Mouse (Mus musculus) cerebellum, postnatal 4 days (tissue): ENCODE data around the gene Crtc3.

Experiments
- DNase-seq, 2 experiments: peaks; one replicate each; pipeline ENCODE4 v3.0.0; 2022; ENCODE audit warnings: low spot score in 2 of 2, mixed read lengths in 1 of 2

The Crtc3 gene

GRCm38 (mm10) chr7:80685639-80686038 lies 3.0 kb downstream of the Crtc3 start:
- no peak for DNase-seq

GRCm38 (mm10) chr7:80682630-80683029 lies 6.0 kb downstream of the Crtc3 start:
- no peak for DNase-seq

- DNase-seq, result no peak
Observed at GRCm38 (mm10) chr7:80680218-80680847, 8.3 kb downstream of the Crtc3 start.

- no peak for DNase-seq
Observed at GRCm38 (mm10) chr7:80672323-80672722, 16.4 kb downstream of the Crtc3 start.

- no peak for DNase-seq
Observed at GRCm38 (mm10) chr7:80670889-80671288, 17.8 kb downstream of the Crtc3 start.

- DNase-seq, result no peak
Observed at GRCm38 (mm10) chr7:80667190-80667589, 21.5 kb downstream of the Crtc3 start.

- DNase-seq, result no peak
Observed at GRCm38 (mm10) chr7:80666198-80666915, 22.3 kb downstream of the Crtc3 start.

GRCm38 (mm10) chr7:80661082-80661481 lies 27.6 kb downstream of the Crtc3 start:
- no peak for DNase-seq

- DNase-seq, result peak; percentile 46 to 82
Observed at GRCm38 (mm10) chr7:80660619-80661018, 28.1 kb downstream of the Crtc3 start.

- no peak for DNase-seq
Observed at GRCm38 (mm10) chr7:80657896-80658295, 30.8 kb downstream of the Crtc3 start.

- DNase-seq, result no peak
Observed at GRCm38 (mm10) chr7:80655350-80656013, 33.2 kb downstream of the Crtc3 start.

GRCm38 (mm10) chr7:80654926-80655325 lies 33.8 kb downstream of the Crtc3 start:
- DNase-seq, result no peak

- DNase-seq, result no peak
Observed at GRCm38 (mm10) chr7:80654393-80654792, 34.3 kb downstream of the Crtc3 start.

GRCm38 (mm10) chr7:80653971-80654370 lies 34.7 kb downstream of the Crtc3 start:
- no peak for DNase-seq

GRCm38 (mm10) chr7:80653077-80653476 lies 35.6 kb downstream of the Crtc3 start:
- no peak for DNase-seq

- DNase-seq, result no peak
Observed at GRCm38 (mm10) chr7:80652289-80652688, 36.4 kb downstream of the Crtc3 start.

GRCm38 (mm10) chr7:80647437-80647871 lies 41.2 kb downstream of the Crtc3 start:
- no peak for DNase-seq

- DNase-seq, result no peak
Observed at GRCm38 (mm10) chr7:80646093-80647025, 42.3 kb downstream of the Crtc3 start.

GRCm38 (mm10) chr7:80642976-80643666 lies 45.6 kb downstream of the Crtc3 start:
- DNase-seq, result no peak

- DNase-seq, result no peak
Observed at GRCm38 (mm10) chr7:80642552-80642951, 46.1 kb downstream of the Crtc3 start.

- no peak for DNase-seq
Observed at GRCm38 (mm10) chr7:80641899-80642298, 46.8 kb downstream of the Crtc3 start.
